Mouse (Mus musculus): Measurements from ENCODE around the gene Vcpkmt. TPM values are rescaled to one million over a fixed set of nuclear protein-coding genes. Genes with fewer than 3 reads are reported as not detected.
A peak's percentile ranks its signal among the peaks of the same experiment; 100 is the strongest.

Gene Vcpkmt
- polyA plus RNA-seq, 1 experiment, result 12.4 TPM

DNA sequence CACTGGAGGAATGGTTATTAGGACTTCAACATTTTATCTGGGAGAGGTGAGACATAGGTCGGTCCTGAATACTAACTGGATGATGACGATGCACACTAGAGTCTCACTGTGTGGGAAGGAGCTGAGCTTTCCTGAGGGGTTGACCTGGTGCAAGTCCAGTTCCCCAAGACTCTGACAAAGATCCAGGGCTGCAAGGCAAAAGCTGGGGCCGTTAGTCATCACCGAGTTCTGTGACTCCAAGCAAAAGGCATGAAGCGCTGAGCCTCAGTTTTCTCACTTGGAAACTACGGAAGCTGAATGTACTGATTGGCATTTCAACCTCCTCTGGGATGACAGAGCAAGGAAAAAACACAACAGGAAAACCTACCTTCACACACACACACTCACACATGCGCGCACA is 40.5 kb downstream of the Vcpkmt start:
- no peaks in the 10 kb centered on the region for H3K36me3 ChIP-seq (ENCODE audit: control insufficient read depth, insufficient read depth, low read length, poor library complexity, severe bottlenecking)
- H3K9ac ChIP-seq (ENCODE audit: low read depth, poor library complexity, severe bottlenecking), result no peak overlapping the region
- no peaks in the 10 kb centered on the region for H3K4me1 ChIP-seq (ENCODE audit: control insufficient read depth, insufficient read depth, low read length)
- TF ChIP-seq POLR2A (IDR thresholded peaks at IDR 0.05; ENCODE audit: insufficient read depth, low read length) (no peak), CTCF (IDR thresholded peaks at IDR 0.05; ENCODE audit: low read depth, low read length) (no peak), EP300 (IDR thresholded peaks at IDR 0.05; ENCODE audit: insufficient read depth, low read depth, low read length) (no peak)
- H3K27ac ChIP-seq (ENCODE audit: insufficient read depth, low read length), result no peak overlapping the region
- no peak overlapping the region for H3K4me3 ChIP-seq (ENCODE audit: low read depth, low read length)
- no peaks in the 10 kb centered on the region for H3K27me3 ChIP-seq (ENCODE audit: control insufficient read depth, insufficient read depth, low read length, poor library complexity, severe bottlenecking)
- no peaks in the 10 kb centered on the region for H3K9me3 ChIP-seq (replicated peaks; ENCODE audit: control insufficient read depth, insufficient read depth, low read length, poor library complexity, severe bottlenecking)

- H3K4me3 ChIP-seq (ENCODE audit: low read depth, low read length), result no peak overlapping the region
- no peaks in the 10 kb centered on the region for H3K36me3 ChIP-seq (ENCODE audit: control insufficient read depth, insufficient read depth, low read length, poor library complexity, severe bottlenecking)
- H3K9me3 ChIP-seq (replicated peaks; ENCODE audit: control insufficient read depth, insufficient read depth, low read length, poor library complexity, severe bottlenecking), result no peaks in the 10 kb centered on the region
- H3K27ac ChIP-seq (ENCODE audit: insufficient read depth, low read length), result no peak overlapping the region
- TF ChIP-seq CTCF (IDR thresholded peaks at IDR 0.05; ENCODE audit: low read depth, low read length) (no peak), POLR2A (IDR thresholded peaks at IDR 0.05; ENCODE audit: insufficient read depth, low read length) (no peak), EP300 (IDR thresholded peaks at IDR 0.05; ENCODE audit: insufficient read depth, low read depth, low read length) (no peak)
- H3K27me3 ChIP-seq (ENCODE audit: control insufficient read depth, insufficient read depth, low read length, poor library complexity, severe bottlenecking), result no peaks in the 10 kb centered on the region
- H3K9ac ChIP-seq (ENCODE audit: low read depth, poor library complexity, severe bottlenecking), result no peak overlapping the region
- no peaks in the 10 kb centered on the region for H3K4me1 ChIP-seq (ENCODE audit: control insufficient read depth, insufficient read depth, low read length)
These were observed 41.2 kb downstream of the Vcpkmt start for GRCm38 (mm10) chr12:69541663-69542062.

- H3K27ac ChIP-seq (ENCODE audit: insufficient read depth, low read length), result no peak overlapping the region
- TF ChIP-seq EP300 (IDR thresholded peaks at IDR 0.05; ENCODE audit: insufficient read depth, low read depth, low read length), result no peak
- no peak for TF ChIP-seq CTCF (IDR thresholded peaks at IDR 0.05; ENCODE audit: low read depth, low read length)
- no peak for TF ChIP-seq POLR2A (IDR thresholded peaks at IDR 0.05; ENCODE audit: insufficient read depth, low read length)
These were observed 43.5 kb downstream of the Vcpkmt start for GRCm38 (mm10) chr12:69539353-69539752.

GRCm38 (mm10) chr12:69538362-69538950 is 44.4 kb downstream of the Vcpkmt start:
- no peak overlapping the region for H3K4me3 ChIP-seq (ENCODE audit: low read depth, low read length)
- TF ChIP-seq CTCF (IDR thresholded peaks at IDR 0.05; ENCODE audit: low read depth, low read length), result no peak
- TF ChIP-seq EP300 (IDR thresholded peaks at IDR 0.05; ENCODE audit: insufficient read depth, low read depth, low read length), result no peak
- no peak for TF ChIP-seq POLR2A (IDR thresholded peaks at IDR 0.05; ENCODE audit: insufficient read depth, low read length)
- no peaks in the 10 kb centered on the region for H3K36me3 ChIP-seq (ENCODE audit: control insufficient read depth, insufficient read depth, low read length, poor library complexity, severe bottlenecking)
- H3K4me1 ChIP-seq (ENCODE audit: control insufficient read depth, insufficient read depth, low read length), result no peaks in the 10 kb centered on the region
- H3K27me3 ChIP-seq (ENCODE audit: control insufficient read depth, insufficient read depth, low read length, poor library complexity, severe bottlenecking), result no peaks in the 10 kb centered on the region
- H3K27ac ChIP-seq (ENCODE audit: insufficient read depth, low read length), result no peak overlapping the region
- H3K9me3 ChIP-seq (replicated peaks; ENCODE audit: control insufficient read depth, insufficient read depth, low read length, poor library complexity, severe bottlenecking), result no peaks in the 10 kb centered on the region
- H3K9ac ChIP-seq (ENCODE audit: low read depth, poor library complexity, severe bottlenecking), result peak overlapping the region; percentile 37; the same call in 1 of the 2 replicates

More at GRCm38 (mm10) chr12:69539353-69539752, 43.5 kb downstream of the Vcpkmt start:
- no peaks in the 10 kb centered on the region for H3K9me3 ChIP-seq (replicated peaks; ENCODE audit: control insufficient read depth, insufficient read depth, low read length, poor library complexity, severe bottlenecking)
- H3K4me1 ChIP-seq (ENCODE audit: control insufficient read depth, insufficient read depth, low read length), result no peaks in the 10 kb centered on the region
- H3K27me3 ChIP-seq (ENCODE audit: control insufficient read depth, insufficient read depth, low read length, poor library complexity, severe bottlenecking), result no peaks in the 10 kb centered on the region
- H3K36me3 ChIP-seq (ENCODE audit: control insufficient read depth, insufficient read depth, low read length, poor library complexity, severe bottlenecking), result no peaks in the 10 kb centered on the region
- no peak overlapping the region for H3K9ac ChIP-seq (ENCODE audit: low read depth, poor library complexity, severe bottlenecking)
- H3K4me3 ChIP-seq (ENCODE audit: low read depth, low read length), result no peak overlapping the region

GRCm38 (mm10) chr12:69537675-69538361 is 45.0 kb downstream of the Vcpkmt start:
- Histone ChIP-seq H3K27me3 (ENCODE audit: control insufficient read depth, insufficient read depth, low read length, poor library complexity, severe bottlenecking) (no peaks in the 10 kb centered on the region), H3K4me3 (ENCODE audit: low read depth, low read length) (peak overlapping the region; percentile 26), H3K4me1 (ENCODE audit: control insufficient read depth, insufficient read depth, low read length) (no peaks in the 10 kb centered on the region), H3K27ac (ENCODE audit: insufficient read depth, low read length) (no peak overlapping the region), H3K9me3 (replicated peaks; ENCODE audit: control insufficient read depth, insufficient read depth, low read length, poor library complexity, severe bottlenecking) (no peaks in the 10 kb centered on the region), H3K36me3 (ENCODE audit: control insufficient read depth, insufficient read depth, low read length, poor library complexity, severe bottlenecking) (no peaks in the 10 kb centered on the region), H3K9ac (ENCODE audit: low read depth, poor library complexity, severe bottlenecking) (peak overlapping the region; percentile 37; the same call in 1 of the 2 replicates)
- TF ChIP-seq POLR2A (IDR thresholded peaks at IDR 0.05; ENCODE audit: insufficient read depth, low read length), result no peak

- Histone ChIP-seq H3K27me3 (ENCODE audit: control insufficient read depth, insufficient read depth, low read length, poor library complexity, severe bottlenecking) (no peaks in the 10 kb centered on the region), H3K27ac (ENCODE audit: insufficient read depth, low read length) (no peak overlapping the region), H3K4me3 (ENCODE audit: low read depth, low read length) (0 out of 2 replicates have a peak overlapping the region, but pooled peaks have one; percentile 26), H3K36me3 (ENCODE audit: control insufficient read depth, insufficient read depth, low read length, poor library complexity, severe bottlenecking) (no peaks in the 10 kb centered on the region), H3K9ac (ENCODE audit: low read depth, poor library complexity, severe bottlenecking) (0 out of 2 replicates have a peak overlapping the region, but pooled peaks have one; percentile 37), H3K4me1 (ENCODE audit: control insufficient read depth, insufficient read depth, low read length) (no peaks in the 10 kb centered on the region), H3K9me3 (replicated peaks; ENCODE audit: control insufficient read depth, insufficient read depth, low read length, poor library complexity, severe bottlenecking) (no peaks in the 10 kb centered on the region)
- TF ChIP-seq EP300 (IDR thresholded peaks at IDR 0.05; ENCODE audit: insufficient read depth, low read depth, low read length) (no peak), CTCF (IDR thresholded peaks at IDR 0.05; ENCODE audit: low read depth, low read length) (no peak), POLR2A (IDR thresholded peaks at IDR 0.05; ENCODE audit: insufficient read depth, low read length) (no peak)
These were observed 45.6 kb downstream of the Vcpkmt start for GRCm38 (mm10) chr12:69537243-69537674.

All from ES-Bruce4 (cell line).